Mouse (Mus musculus): ENCODE results near the gene Rem2. TPM values are rescaled to one million over a fixed set of nuclear protein-coding genes. Genes with fewer than 3 reads are reported as not detected.

The Rem2 gene
- under 1 TPM in 1 of 2 experiments, not detected in 1; 0.18 TPM for polyA plus RNA-seq (2012; fragmentation: generic; extraction: Trizol)

DNA sequence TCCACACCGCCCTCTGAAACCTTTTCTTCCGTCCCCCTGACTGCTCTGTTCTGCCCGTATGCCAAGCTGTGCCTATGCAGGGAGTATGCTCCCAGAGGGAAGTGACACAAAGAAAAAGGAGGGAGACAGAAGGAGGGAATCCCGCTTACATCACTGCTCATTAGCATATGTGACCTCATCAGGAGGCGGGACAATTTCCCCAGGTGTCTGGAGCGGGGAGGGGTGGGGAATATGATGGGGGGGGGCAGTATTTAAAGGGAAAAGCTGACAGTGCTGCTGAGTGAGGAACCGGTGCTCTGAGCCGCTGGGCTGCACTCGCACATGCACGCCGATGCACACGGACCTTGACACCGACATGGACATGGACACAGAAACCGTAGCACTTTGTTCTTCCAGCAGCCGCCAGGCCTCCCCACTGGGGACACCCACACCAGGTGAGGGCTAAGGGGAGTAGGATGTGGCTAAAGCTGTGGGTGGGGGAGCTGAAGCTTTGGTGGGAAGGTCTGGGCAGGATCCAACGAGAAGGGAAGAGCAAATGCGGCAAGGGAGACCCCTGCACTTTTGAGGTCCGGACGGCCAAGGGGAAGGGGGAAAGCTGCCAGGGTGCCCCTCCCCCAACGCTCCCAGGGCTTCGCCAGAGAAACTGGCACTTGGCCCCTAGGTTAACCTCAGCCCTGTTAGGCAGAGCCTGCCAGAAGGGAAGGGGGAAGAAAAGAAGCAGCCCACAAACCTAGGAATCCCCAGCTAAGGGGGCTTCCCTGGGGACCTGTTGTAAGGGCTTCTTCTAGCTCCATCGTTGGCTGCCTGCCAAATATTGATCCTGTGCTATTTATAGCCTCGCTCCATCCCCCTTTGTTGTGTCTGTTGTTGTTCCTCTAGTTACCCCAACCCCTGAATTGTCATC lies at the start of gene Rem2:
Gene Rem2 (plus strand): TSS at position 160 of the 904 bp plus-strand sequence.

DNA sequence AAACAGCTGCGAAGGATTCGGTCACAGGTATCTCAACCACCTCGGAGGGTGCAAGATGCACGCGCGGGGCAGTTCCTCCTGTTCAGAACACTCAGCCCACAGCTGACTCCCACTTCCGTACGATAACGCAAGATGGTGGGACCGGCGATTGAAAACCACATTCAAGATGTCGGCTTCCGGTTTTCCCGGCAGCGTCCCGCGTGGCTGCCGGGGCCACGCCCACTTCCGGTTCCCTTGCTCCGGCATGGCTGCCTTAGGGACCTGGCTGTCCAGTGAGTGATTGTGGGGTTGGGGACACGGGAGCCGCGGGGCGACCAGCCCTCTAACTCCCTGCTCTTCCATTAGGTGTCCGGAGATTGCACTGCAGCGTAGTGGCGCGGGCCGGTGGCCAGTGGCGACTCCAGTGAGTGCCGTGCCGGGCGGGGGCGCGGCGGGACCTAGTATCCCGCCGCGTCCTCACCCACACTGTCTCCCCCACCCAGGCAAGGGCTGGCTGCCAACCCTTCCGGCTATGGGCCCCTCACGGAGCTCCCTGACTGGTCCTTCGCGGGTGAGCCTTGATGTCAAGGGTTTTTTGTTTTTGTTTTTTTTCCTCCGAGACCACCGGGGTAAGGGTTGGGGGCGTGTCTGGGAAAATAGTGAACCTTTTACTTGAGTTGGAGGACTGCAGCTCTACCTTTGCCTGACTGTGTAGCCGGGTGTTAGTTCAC lies 49.1 kb upstream of the Rem2 start, which contains the start of gene Mrpl52:
Gene Mrpl52 (plus strand): TSS at position 221 of the 710 bp plus-strand sequence.

DNA sequence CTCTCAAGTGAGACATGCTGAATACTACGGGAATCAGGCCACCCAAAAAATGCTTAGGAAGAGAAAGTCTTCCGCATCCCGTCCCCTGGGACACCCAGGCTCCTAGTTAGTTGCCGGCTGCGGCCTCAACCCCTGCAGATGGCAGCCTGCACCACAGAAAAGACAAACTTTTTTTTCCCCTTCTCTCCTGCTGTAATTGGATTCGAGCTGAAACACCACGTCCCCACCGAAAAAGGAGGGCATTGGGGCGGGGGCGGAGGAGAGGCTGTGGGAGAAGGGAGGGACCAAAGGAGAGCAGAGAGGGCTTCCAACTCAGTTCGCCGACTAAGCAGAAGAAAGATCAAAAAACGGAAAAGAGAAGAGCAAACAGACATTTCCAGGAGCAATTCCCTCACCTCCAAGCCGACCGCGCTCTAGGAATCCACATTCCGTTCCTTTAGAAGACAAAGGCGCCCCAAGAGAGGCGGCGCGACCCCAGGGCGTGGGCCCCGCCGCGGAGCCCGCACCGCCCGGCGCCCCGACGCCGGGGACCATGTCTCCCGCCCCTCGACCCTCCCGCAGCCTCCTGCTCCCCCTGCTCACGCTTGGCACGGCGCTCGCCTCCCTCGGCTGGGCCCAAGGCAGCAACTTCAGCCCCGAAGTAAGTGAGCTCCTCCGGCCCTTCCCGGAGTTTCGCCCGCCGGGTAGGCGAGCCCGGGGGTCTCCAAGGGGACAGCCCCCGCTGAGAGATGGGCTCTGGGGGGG lies 44.4 kb upstream of the Rem2 start, which contains the start of gene Mmp14:
Gene Mmp14 (plus strand): TSS at position 279 of the 744 bp plus-strand sequence.

DNA sequence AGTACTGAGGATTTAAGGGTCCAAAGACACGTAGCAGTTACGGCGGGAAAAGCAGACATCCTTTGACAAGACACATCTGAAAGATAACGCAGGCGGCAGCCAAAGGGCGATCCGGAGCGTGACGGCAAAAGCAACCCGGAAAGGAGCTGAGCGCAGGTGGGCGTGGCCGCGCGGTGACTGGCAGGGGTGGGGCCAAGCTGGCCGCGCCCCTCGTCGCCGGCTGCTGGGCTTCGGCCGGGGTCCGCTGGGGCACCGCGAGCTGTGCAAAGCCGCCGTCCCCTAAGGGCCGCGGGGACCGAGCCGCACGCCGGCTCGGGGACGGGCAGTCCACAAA lies 12.0 kb upstream of the Rem2 start, which contains the start of gene Lrp10:
Gene Lrp10 (plus strand): TSS at position 179 of the 334 bp plus-strand sequence.

Other genes starting within 250 kb of the Rem2 start
- gene Dad1, start 222.0 kb upstream of the Rem2 start, polyA plus RNA-seq (2012; fragmentation: generic; extraction: Trizol) = 100 to 1,000 TPM; 272 to 352 TPM
- 10 to 100 TPM; 27.5 to 79.6 TPM for gene Abhd4, start 221.9 kb upstream of the Rem2 start, polyA plus RNA-seq (2012; fragmentation: generic; extraction: Trizol)
- not detected for gene Olfr49, start 191.2 kb upstream of the Rem2 start, polyA plus RNA-seq (2012; fragmentation: generic; extraction: Trizol)
- 10 to 100 TPM; 66.8 to 70.6 TPM for gene Oxa1l, start 115.3 kb upstream of the Rem2 start, polyA plus RNA-seq (2012; fragmentation: generic; extraction: Trizol)
- 1 to 10 TPM in 1 of 2 experiments, under 1 TPM in 1; 0.19 to 1.9 TPM for gene Slc7a7, start 58.3 kb upstream of the Rem2 start, polyA plus RNA-seq (2012; fragmentation: generic; extraction: Trizol)
- gene Mrpl52, start 49.2 kb upstream of the Rem2 start, polyA plus RNA-seq (2012; fragmentation: generic; extraction: Trizol) = 100 to 1,000 TPM; 362 to 381 TPM
- 100 to 1,000 TPM in 1 of 2 experiments, 10 to 100 TPM in 1; 33.7 to 322 TPM for gene Mmp14, start 44.5 kb upstream of the Rem2 start, polyA plus RNA-seq (2012; fragmentation: generic; extraction: Trizol)
- 10 to 100 TPM; 33.4 to 60.8 TPM for gene Lrp10, start 12.0 kb upstream of the Rem2 start, polyA plus RNA-seq (2012; fragmentation: generic; extraction: Trizol)
- gene Prmt5, start 41.4 kb downstream of the Rem2 start, polyA plus RNA-seq (2012; fragmentation: generic; extraction: Trizol) = 10 to 100 TPM; 35.7 to 56.0 TPM
- 10 to 100 TPM; 27.7 to 29.6 TPM for gene Haus4, start 78.5 kb downstream of the Rem2 start, polyA plus RNA-seq (2012; fragmentation: generic; extraction: Trizol)
- gene Ajuba, start 101.5 kb downstream of the Rem2 start, polyA plus RNA-seq (2012; fragmentation: generic; extraction: Trizol) = 10 to 100 TPM; 13.2 to 19.5 TPM
- gene 4931414P19Rik, start 129.9 kb downstream of the Rem2 start, polyA plus RNA-seq (2012; fragmentation: generic; extraction: Trizol) = 1 to 10 TPM; 1.4 to 8.7 TPM
- gene Psmb5, start 141.9 kb downstream of the Rem2 start, polyA plus RNA-seq (2012; fragmentation: generic; extraction: Trizol) = 100 to 1,000 TPM; 235 to 495 TPM
- gene Psmb11, start 145.3 kb downstream of the Rem2 start, polyA plus RNA-seq (2012; fragmentation: generic; extraction: Trizol) = under 1 TPM; 0.02 TPM
- not detected for gene Gm17606, start 164.9 kb downstream of the Rem2 start, polyA plus RNA-seq (2012; fragmentation: generic; extraction: Trizol)
- 1 to 10 TPM in 1 of 2 experiments, under 1 TPM in 1; 0.97 to 2.1 TPM for gene Cdh24, start 165.3 kb downstream of the Rem2 start, polyA plus RNA-seq (2012; fragmentation: generic; extraction: Trizol)
- 10 to 100 TPM in 1 of 2 experiments, 1 to 10 TPM in 1; 7.4 to 30.1 TPM for gene 1700123O20Rik, start 210.1 kb downstream of the Rem2 start, polyA plus RNA-seq (2012; fragmentation: generic; extraction: Trizol)
- 10 to 100 TPM; 31.4 to 94.4 TPM for gene Acin1, start 210.8 kb downstream of the Rem2 start, polyA plus RNA-seq (2012; fragmentation: generic; extraction: Trizol)
- gene Gm29776, start 222.7 kb downstream of the Rem2 start, polyA plus RNA-seq (2012; fragmentation: generic; extraction: Trizol) = under 1 TPM in 1 of 2 experiments, not detected in 1; 0.06 TPM
- not detected for gene Cebpe, start 236.1 kb downstream of the Rem2 start, polyA plus RNA-seq (2012; fragmentation: generic; extraction: Trizol)